Mouse (Mus musculus): ENCODE data around the gene Acot6. TPM values are rescaled to one million over a fixed set of nuclear protein-coding genes. Genes with fewer than 3 reads are reported as not detected.
"Not testable (repeated sequence)": the region's sequence is repeated elsewhere in the genome, so short reads cannot be mapped to it uniquely, and the experiment has no call there.

Gene Acot6
- polyA plus RNA-seq, 1 experiment from 2014 or later: 1.5 TPM

- Histone ChIP-seq H3K27ac (ENCODE audit: low read depth, low read length) (no peak overlapping the region), H3K9me3 (ENCODE audit: control insufficient read depth, low read length) (no peaks in the 10 kb centered on the region), H3K4me2 (ENCODE audit: low read depth, low read length, severe bottlenecking) (no peak overlapping the region), H3K36me3 (ENCODE audit: control insufficient read depth, insufficient read depth, low read length) (no peaks in the 10 kb centered on the region), H3K9ac (ENCODE audit: low read length) (no peak overlapping the region), H3K27me3 (ENCODE audit: control insufficient read depth, insufficient read depth, low read length) (no peaks in the 10 kb centered on the region; the same call in 1 of the 2 replicates), H3K4me3 (ENCODE audit: low read depth, low read length) (no peak overlapping the region), H3K4me1 (replicated peaks; ENCODE audit: control insufficient read depth, insufficient read depth, low read length) (no peaks in the 10 kb centered on the region)
- DNase-seq (ENCODE audit: low spot score): no peak
- WGBS: 71% methylated on average over 5 of the region's 5 CpGs
- ATAC-seq (replicated peaks; ENCODE audit: low FRiP score): no peak
Measured at GRCm38 (mm10) chr12:84063228-84063627, 37.2 kb upstream of the Acot6 start.

- ATAC-seq (replicated peaks; ENCODE audit: low FRiP score) (no peak), DNase-seq (ENCODE audit: low spot score) (no peak)
- Histone ChIP-seq H3K9me3 (ENCODE audit: control insufficient read depth, low read length) (no peaks in the 10 kb centered on the region), H3K27me3 (ENCODE audit: control insufficient read depth, insufficient read depth, low read length) (peaks cover 5% of the 10 kb centered on the region), H3K36me3 (ENCODE audit: control insufficient read depth, insufficient read depth, low read length) (no peaks in the 10 kb centered on the region), H3K4me2 (ENCODE audit: low read depth, low read length, severe bottlenecking) (no peak overlapping the region), H3K4me1 (replicated peaks; ENCODE audit: control insufficient read depth, insufficient read depth, low read length) (no peaks in the 10 kb centered on the region), H3K9ac (ENCODE audit: low read length) (no peak overlapping the region), H3K27ac (ENCODE audit: low read depth, low read length) (no peak overlapping the region), H3K4me3 (ENCODE audit: low read depth, low read length) (no peak overlapping the region)
- 83% methylated on average over 2 of the region's 2 CpGs for WGBS
Measured at GRCm38 (mm10) chr12:84063833-84064232, 36.6 kb upstream of the Acot6 start.

GRCm38 (mm10) chr12:84064621-84065020, 35.8 kb upstream of the Acot6 start:
- H3K9ac ChIP-seq (ENCODE audit: low read length): no peak overlapping the region
- H3K36me3 ChIP-seq (ENCODE audit: control insufficient read depth, insufficient read depth, low read length): no peaks in the 10 kb centered on the region
- WGBS: 75% methylated on average over 8 of the region's 8 CpGs
- no peak overlapping the region for H3K4me3 ChIP-seq (ENCODE audit: low read depth, low read length)
- H3K9me3 ChIP-seq (ENCODE audit: control insufficient read depth, low read length): no peaks in the 10 kb centered on the region
- no peak overlapping the region for H3K27ac ChIP-seq (ENCODE audit: low read depth, low read length)
- ATAC-seq (replicated peaks; ENCODE audit: low FRiP score): no peak
- no peak overlapping the region for H3K4me2 ChIP-seq (ENCODE audit: low read depth, low read length, severe bottlenecking)
- DNase-seq (ENCODE audit: low spot score): no peak
- H3K27me3 ChIP-seq (ENCODE audit: control insufficient read depth, insufficient read depth, low read length): peaks cover 11% of the 10 kb centered on the region
- no peaks in the 10 kb centered on the region; the same call in 1 of the 2 replicates for H3K4me1 ChIP-seq (replicated peaks; ENCODE audit: control insufficient read depth, insufficient read depth, low read length)

- Histone ChIP-seq H3K4me1 (replicated peaks; ENCODE audit: control insufficient read depth, insufficient read depth, low read length) (no peaks in the 10 kb centered on the region; the same call in 1 of the 2 replicates), H3K9me3 (ENCODE audit: control insufficient read depth, low read length) (no peaks in the 10 kb centered on the region), H3K27me3 (ENCODE audit: control insufficient read depth, insufficient read depth, low read length) (peaks cover 14% of the 10 kb centered on the region), H3K9ac (ENCODE audit: low read length) (no peak overlapping the region), H3K4me2 (ENCODE audit: low read depth, low read length, severe bottlenecking) (no peak overlapping the region), H3K36me3 (ENCODE audit: control insufficient read depth, insufficient read depth, low read length) (no peaks in the 10 kb centered on the region), H3K4me3 (ENCODE audit: low read depth, low read length) (no peak overlapping the region), H3K27ac (ENCODE audit: low read depth, low read length) (no peak overlapping the region)
- no peak for DNase-seq (ENCODE audit: low spot score)
- ATAC-seq (replicated peaks; ENCODE audit: low FRiP score): no peak
- 83% methylated on average over 4 of the region's 4 CpGs for WGBS
Measured at GRCm38 (mm10) chr12:84067752-84068151, 32.7 kb upstream of the Acot6 start.

- Histone ChIP-seq H3K36me3 (ENCODE audit: control insufficient read depth, insufficient read depth, low read length) (no peaks in the 10 kb centered on the region), H3K4me1 (replicated peaks; ENCODE audit: control insufficient read depth, insufficient read depth, low read length) (no peaks in the 10 kb centered on the region; the same call in 1 of the 2 replicates), H3K27me3 (ENCODE audit: control insufficient read depth, insufficient read depth, low read length) (peaks cover 14% of the 10 kb centered on the region), H3K27ac (ENCODE audit: low read depth, low read length) (no peak overlapping the region), H3K9ac (ENCODE audit: low read length) (no peak overlapping the region), H3K4me2 (ENCODE audit: low read depth, low read length, severe bottlenecking) (no peak overlapping the region), H3K9me3 (ENCODE audit: control insufficient read depth, low read length) (no peaks in the 10 kb centered on the region), H3K4me3 (ENCODE audit: low read depth, low read length) (no peak overlapping the region)
- no peak for ATAC-seq (replicated peaks; ENCODE audit: low FRiP score)
- 58% methylated on average over 8 of the region's 8 CpGs for WGBS
- no peak for DNase-seq (ENCODE audit: low spot score)
Measured at GRCm38 (mm10) chr12:84068296-84068695, 32.2 kb upstream of the Acot6 start.

GRCm38 (mm10) chr12:84068986-84069385, 31.5 kb upstream of the Acot6 start, which contains the start of gene Acot5:
Acot5 (plus strand) TSS chr12:84069325.
- Histone ChIP-seq H3K4me1 (replicated peaks; ENCODE audit: control insufficient read depth, insufficient read depth, low read length) (no peaks in the 10 kb centered on the region; the same call in 1 of the 2 replicates), H3K9ac (ENCODE audit: low read length) (no peak within 1 kb of the TSS), H3K9me3 (ENCODE audit: control insufficient read depth, low read length) (no peaks in the 10 kb centered on the region), H3K4me2 (ENCODE audit: low read depth, low read length, severe bottlenecking) (peak within 1 kb of the TSS; percentile 63), H3K36me3 (ENCODE audit: control insufficient read depth, insufficient read depth, low read length) (no peaks in the 10 kb centered on the region), H3K4me3 (ENCODE audit: low read depth, low read length) (peak within 1 kb of the TSS; percentile 31), H3K27ac (ENCODE audit: low read depth, low read length) (no peak within 1 kb of the TSS), H3K27me3 (ENCODE audit: control insufficient read depth, insufficient read depth, low read length) (peaks cover 14% of the 10 kb centered on the region)
- WGBS: 59% methylated on average over 9 of the region's 9 CpGs
- ATAC-seq (replicated peaks; ENCODE audit: low FRiP score) (no peak), DNase-seq (ENCODE audit: low spot score) (no peak)

GRCm38 (mm10) chr12:84069582-84069981, 30.9 kb upstream of the Acot6 start:
- not testable (repeated sequence) for DNase-seq (ENCODE audit: low spot score); H3K27ac ChIP-seq (ENCODE audit: low read depth, low read length); H3K9ac ChIP-seq (ENCODE audit: low read length); ATAC-seq (replicated peaks; ENCODE audit: low FRiP score); H3K9me3 ChIP-seq (ENCODE audit: control insufficient read depth, low read length); H3K4me1 ChIP-seq (replicated peaks; ENCODE audit: control insufficient read depth, insufficient read depth, low read length); H3K36me3 ChIP-seq (ENCODE audit: control insufficient read depth, insufficient read depth, low read length)
- peak overlapping the region; percentile 31 for H3K4me3 ChIP-seq (ENCODE audit: low read depth, low read length)
- H3K4me2 ChIP-seq (ENCODE audit: low read depth, low read length, severe bottlenecking): peak overlapping the region; percentile 63
- WGBS: 2% methylated on average over 38 of the region's 52 CpGs
- H3K27me3 ChIP-seq (ENCODE audit: control insufficient read depth, insufficient read depth, low read length): peaks cover 14% of the 10 kb centered on the region

GRCm38 (mm10) chr12:84071696-84072095, 28.8 kb upstream of the Acot6 start:
- no peak overlapping the region for H3K4me3 ChIP-seq (ENCODE audit: low read depth, low read length)
- no peak overlapping the region for H3K27ac ChIP-seq (ENCODE audit: low read depth, low read length)
- DNase-seq (ENCODE audit: low spot score) (no peak), ATAC-seq (replicated peaks; ENCODE audit: low FRiP score) (no peak)
- no peaks in the 10 kb centered on the region; the same call in 1 of the 2 replicates for H3K4me1 ChIP-seq (replicated peaks; ENCODE audit: control insufficient read depth, insufficient read depth, low read length)
- 94% methylated on average over 2 of the region's 2 CpGs for WGBS
- no peaks in the 10 kb centered on the region for H3K36me3 ChIP-seq (ENCODE audit: control insufficient read depth, insufficient read depth, low read length)
- no peak overlapping the region for H3K9ac ChIP-seq (ENCODE audit: low read length)
- no peak overlapping the region for H3K4me2 ChIP-seq (ENCODE audit: low read depth, low read length, severe bottlenecking)
- H3K27me3 ChIP-seq (ENCODE audit: control insufficient read depth, insufficient read depth, low read length): peaks cover 14% of the 10 kb centered on the region
- H3K9me3 ChIP-seq (ENCODE audit: control insufficient read depth, low read length): no peaks in the 10 kb centered on the region

- Histone ChIP-seq H3K4me2 (ENCODE audit: low read depth, low read length, severe bottlenecking) (no peak overlapping the region), H3K4me1 (replicated peaks; ENCODE audit: control insufficient read depth, insufficient read depth, low read length) (no peaks in the 10 kb centered on the region), H3K27ac (ENCODE audit: low read depth, low read length) (no peak overlapping the region), H3K36me3 (ENCODE audit: control insufficient read depth, insufficient read depth, low read length) (no peaks in the 10 kb centered on the region), H3K4me3 (ENCODE audit: low read depth, low read length) (no peak overlapping the region), H3K9me3 (ENCODE audit: control insufficient read depth, low read length) (no peaks in the 10 kb centered on the region), H3K27me3 (ENCODE audit: control insufficient read depth, insufficient read depth, low read length) (no peaks in the 10 kb centered on the region), H3K9ac (ENCODE audit: low read length) (no peak overlapping the region)
- ATAC-seq (replicated peaks; ENCODE audit: low FRiP score) (no peak), DNase-seq (ENCODE audit: low spot score) (no peak)
- WGBS: 90% methylated on average over 4 of the region's 4 CpGs
Measured at GRCm38 (mm10) chr12:84077371-84077990, 23.0 kb upstream of the Acot6 start.
